In genomic region chr9:62344545-62344944, GRCm38 (mm10) we compare ENCODE assay signal across 8 mouse cellular contexts. TPM values are rescaled to one million over a fixed set of nuclear protein-coding genes. Genes with fewer than 3 reads are reported as not detected.
DNase-seq lines count a peak whose midpoint lies in the region; ATAC-seq lines count a peak whose summit lies in the region.

No protein-coding gene starts in this region.

- peak; percentile 94 for DNase-seq in 416B (ENCODE audit: low read depth)
- DNase-seq in WW6 (ENCODE audit: low read depth, low spot score), result peak; percentile 75
- peak; percentile 77 for DNase-seq in kidney, adult 9 months
- DNase-seq in lung, adult 18-20 months, result peak; percentile 81 to 83
- peak; percentile 76 for DNase-seq in testis, postnatal 14 days (ENCODE audit: low spot score)

- H3K9ac ChIP-seq in embryonic facial prominence, embryonic 12.5 days, result peak overlapping the region; percentile 93
- peak overlapping the region; percentile 100 for H3K9ac ChIP-seq in heart, embryonic 11.5 days (ENCODE audit: low read depth, low read length)
- peak overlapping the region; percentile 99 for H3K9ac ChIP-seq in neural tube, embryonic 14.5 days (replicated peaks; ENCODE audit: low read depth, low read length)

- H3K36me3 ChIP-seq in embryonic facial prominence, embryonic 12.5 days, result no peaks in the 10 kb centered on the region
- H3K36me3 ChIP-seq in heart, embryonic 11.5 days (ENCODE audit: control insufficient read depth, insufficient read depth, low read length), result no peaks in the 10 kb centered on the region
- H3K36me3 ChIP-seq in neural tube, embryonic 14.5 days (ENCODE audit: control insufficient read depth, insufficient read depth, low read length), result no peaks in the 10 kb centered on the region

- H3K9me3 ChIP-seq in embryonic facial prominence, embryonic 12.5 days, result no peaks in the 10 kb centered on the region
- no peaks in the 10 kb centered on the region for H3K9me3 ChIP-seq in heart, embryonic 11.5 days (replicated peaks; ENCODE audit: control insufficient read depth, low read length)
- H3K9me3 ChIP-seq in neural tube, embryonic 14.5 days (ENCODE audit: control insufficient read depth, low read length), result no peaks in the 10 kb centered on the region

- no peaks in the 10 kb centered on the region for H3K27me3 ChIP-seq in embryonic facial prominence, embryonic 12.5 days
- no peaks in the 10 kb centered on the region for H3K27me3 ChIP-seq in heart, embryonic 11.5 days (ENCODE audit: control insufficient read depth, insufficient read depth, low read length)
- H3K27me3 ChIP-seq in neural tube, embryonic 14.5 days (ENCODE audit: control insufficient read depth, insufficient read depth, low read length), result no peaks in the 10 kb centered on the region

- under 1% methylated on average over 26 of the region's 26 CpGs for WGBS in embryonic facial prominence, embryonic 12.5 days
- 0% methylated on average over 23 of the region's 26 CpGs for WGBS in heart, embryonic 11.5 days (ENCODE audit: insufficient replicate concordance)
- WGBS in neural tube, embryonic 14.5 days, result under 1% methylated on average over 26 of the region's 26 CpGs

- H3K27ac ChIP-seq in embryonic facial prominence, embryonic 12.5 days, result peak overlapping the region; percentile 100
- peak overlapping the region; percentile 99 for H3K27ac ChIP-seq in heart, embryonic 11.5 days (ENCODE audit: low read depth, low read length)
- peak overlapping the region; percentile 99 for H3K27ac ChIP-seq in neural tube, embryonic 14.5 days (ENCODE audit: low read depth, low read length)

- no peak for ATAC-seq in embryonic facial prominence, embryonic 12.5 days (ENCODE audit: insufficient number of reproducible peaks, insufficient read depth, low FRiP score, low TSS enrichment)
- ATAC-seq in heart, embryonic 11.5 days (replicated peaks; ENCODE audit: insufficient number of reproducible peaks, low FRiP score, low TSS enrichment), result peak; percentile 27; the same call in 1 of the 2 replicates
- ATAC-seq in neural tube, embryonic 14.5 days (ENCODE audit: low read depth), result peak; percentile 7

- peak overlapping the region; percentile 91 for H3K4me3 ChIP-seq in embryonic facial prominence, embryonic 12.5 days
- H3K4me3 ChIP-seq in heart, embryonic 11.5 days (ENCODE audit: low read depth, low read length), result peak overlapping the region; percentile 93
- peak overlapping the region; percentile 87 for H3K4me3 ChIP-seq in neural tube, embryonic 14.5 days (ENCODE audit: low read depth, low read length)

- peaks cover 42% of the 10 kb centered on the region for H3K4me1 ChIP-seq in embryonic facial prominence, embryonic 12.5 days
- H3K4me1 ChIP-seq in heart, embryonic 11.5 days (ENCODE audit: control insufficient read depth, insufficient read depth, low read length), result peaks cover 38% of the 10 kb centered on the region
- peaks cover 32% of the 10 kb centered on the region for H3K4me1 ChIP-seq in neural tube, embryonic 14.5 days (ENCODE audit: control insufficient read depth, insufficient read depth, low read length)

- peak overlapping the region; percentile 68 for H3K4me2 ChIP-seq in embryonic facial prominence, embryonic 12.5 days (replicated peaks)
- peak overlapping the region; percentile 93 for H3K4me2 ChIP-seq in heart, embryonic 11.5 days
- peak overlapping the region; percentile 77 for H3K4me2 ChIP-seq in neural tube, embryonic 14.5 days (ENCODE audit: low read depth, low read length)

RNA-seq across cellular contexts. Expression of gene Anp32a, which starts 3.5 kb away (rescaled TPM):
- 208 and 235 TPM in 2 replicates for polyA plus RNA-seq in embryonic facial prominence, embryonic 12.5 days (2016; fragmentation: Nextera tagmentation; extraction: Ambion mirVana)
- polyA plus RNA-seq in heart, embryonic 11.5 days (2014; fragmentation: Nextera tagmentation; extraction: Ambion mirVana), result 108 and 120 TPM in 2 replicates
- 69.7 and 77.4 TPM in 2 replicates for polyA plus RNA-seq in neural tube, embryonic 14.5 days (2014; fragmentation: Nextera tagmentation; extraction: Ambion mirVana)
